In the genomic region with DNA sequence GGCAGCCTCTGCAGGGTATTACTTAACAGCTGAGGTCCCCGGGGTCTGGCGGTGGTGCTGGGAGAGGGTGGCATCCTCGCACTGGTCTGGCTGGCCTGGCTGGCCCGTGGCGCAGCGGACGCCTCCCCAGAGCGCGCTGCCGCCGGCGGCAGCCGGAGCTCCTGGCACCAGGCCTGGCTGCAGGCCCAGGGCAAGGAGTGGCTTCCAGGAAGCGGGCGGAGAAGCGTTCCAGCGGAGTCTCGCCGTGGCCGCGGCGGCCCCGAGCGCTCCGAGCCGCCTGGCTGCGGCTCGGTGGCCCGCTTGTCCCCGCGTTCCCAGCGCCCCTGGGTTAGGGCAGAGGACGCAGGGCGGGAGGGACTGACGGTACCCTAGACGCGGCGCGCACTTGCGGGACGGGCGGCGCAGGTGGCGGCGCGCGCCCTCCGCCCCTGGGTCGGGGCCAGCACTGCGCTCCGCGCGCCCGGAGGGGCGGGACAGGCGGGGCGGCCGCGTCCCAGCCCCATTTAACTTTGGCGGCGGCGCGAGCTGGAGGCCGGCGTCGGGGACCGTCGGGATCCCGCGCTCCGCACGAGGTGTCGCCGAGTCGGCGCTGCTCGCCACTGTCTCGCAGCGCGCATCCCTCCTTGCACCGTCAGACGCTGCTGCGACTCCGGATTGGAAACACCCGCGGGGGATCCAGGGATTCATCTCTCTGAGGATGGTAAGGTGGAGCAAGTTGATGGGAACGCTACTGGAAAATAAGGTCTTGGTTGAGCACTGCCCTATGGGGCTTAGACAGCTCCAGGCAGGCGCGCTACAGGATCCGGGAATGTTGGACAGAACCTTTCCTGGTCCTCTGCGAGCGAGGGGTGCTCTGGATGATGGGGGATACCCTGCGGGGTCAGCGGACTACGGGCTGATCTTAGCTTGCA, we compare ENCODE assay signal across 8 mouse cellular contexts. TPM values are rescaled to one million over a fixed set of nuclear protein-coding genes. Genes with fewer than 3 reads are reported as not detected.
A peak's percentile ranks its signal among the peaks of the same experiment; 100 is the strongest.
DNase-seq lines count a peak whose midpoint lies in the region; ATAC-seq and TF ChIP-seq lines count a peak whose summit lies in the region.

A gene (plus strand): TSS at position 484 of the 911 bp plus-strand sequence.

- peak within 1 kb of the TSS; percentile 87 for H3K4me2 ChIP-seq in forebrain, embryonic 15.5 days (replicated peaks)
- H3K4me2 ChIP-seq in midbrain, embryonic 15.5 days, result peak within 1 kb of the TSS; percentile 83

- no peaks in the 10 kb centered on the region for H3K27me3 ChIP-seq in C2C12 (ENCODE audit: control insufficient read depth, insufficient read depth, insufficient read length)
- peaks cover 24% of the 10 kb centered on the region for H3K27me3 ChIP-seq in forebrain, embryonic 15.5 days
- peaks cover 49% of the 10 kb centered on the region for H3K27me3 ChIP-seq in midbrain, embryonic 15.5 days (replicated peaks)

- H3ac ChIP-seq in C2C12 (ENCODE audit: control insufficient read depth, insufficient read length, low read depth), result peak within 1 kb of the TSS; percentile 43

- H3K79me3 ChIP-seq in C2C12 (ENCODE audit: low read depth), result peaks cover 2% of the 10 kb centered on the region

- peak; percentile 73 for ATAC-seq in forebrain, embryonic 15.5 days (replicated peaks)
- ATAC-seq in midbrain, embryonic 15.5 days (replicated peaks), result peak; percentile 65

- peak within 1 kb of the TSS; percentile 48 for H3K9ac ChIP-seq in forebrain, embryonic 15.5 days (replicated peaks)
- peak within 1 kb of the TSS; percentile 12; the same call in 1 of the 2 replicates for H3K9ac ChIP-seq in midbrain, embryonic 15.5 days

- no peak for TF ChIP-seq CTCF in C2C12 (IDR thresholded peaks at IDR 0.05; ENCODE audit: control insufficient read depth, insufficient read depth, insufficient read length)

- H3K9me3 ChIP-seq in forebrain, embryonic 15.5 days, result no peaks in the 10 kb centered on the region
- H3K9me3 ChIP-seq in midbrain, embryonic 15.5 days, result no peaks in the 10 kb centered on the region

- intact Hi-C loops in left cerebral cortex, postnatal 25 days (cut with DNase I), result loop anchor here (5.0 kb wide), 1 partner anchor 167 kb away; no protein-coding TSS in a partner anchor

- H3K4me3 ChIP-seq in C2C12 (ENCODE audit: insufficient read depth, poor library complexity, severe bottlenecking), result peak within 1 kb of the TSS; percentile 31
- peak within 1 kb of the TSS; percentile 57 for H3K4me3 ChIP-seq in forebrain, embryonic 15.5 days
- H3K4me3 ChIP-seq in midbrain, embryonic 15.5 days, result peak within 1 kb of the TSS; percentile 48

- peak; percentile 43 for DNase-seq in R1 (ENCODE audit: low read depth, low spot score)
- DNase-seq in heart, postnatal 4 days, result peak; percentile 72
- DNase-seq in layer of hippocampus, postnatal 25 days (ENCODE audit: extremely low spot score in 1 of 2, low spot score in 1 of 2), result peak; percentile 12 to 16
- DNase-seq in urinary bladder, postnatal 4 days (ENCODE audit: low spot score in 2 of 2), result peak; percentile 37 to 59
- no peak for DNase-seq in left cerebral cortex, postnatal 25 days (ENCODE audit: low spot score in 2 of 2)

- peaks cover 5% of the 10 kb centered on the region for H3K36me3 ChIP-seq in C2C12 (ENCODE audit: control insufficient read depth, insufficient read depth)
- no peaks in the 10 kb centered on the region for H3K36me3 ChIP-seq in forebrain, embryonic 15.5 days
- H3K36me3 ChIP-seq in midbrain, embryonic 15.5 days (replicated peaks), result no peaks in the 10 kb centered on the region

- no peak within 1 kb of the TSS for H3K27ac ChIP-seq in forebrain, embryonic 15.5 days (replicated peaks)
- no peak within 1 kb of the TSS for H3K27ac ChIP-seq in midbrain, embryonic 15.5 days

- peaks cover 28% of the 10 kb centered on the region for H3K4me1 ChIP-seq in forebrain, embryonic 15.5 days
- peaks cover 13% of the 10 kb centered on the region for H3K4me1 ChIP-seq in midbrain, embryonic 15.5 days

- WGBS in forebrain, embryonic 15.5 days, result under 1% methylated on average over 95 of the region's 95 CpGs
- under 1% methylated on average over 95 of the region's 95 CpGs for WGBS in midbrain, embryonic 15.5 days

- peaks cover 16% of the 10 kb centered on the region for H3K79me2 ChIP-seq in C2C12 (ENCODE audit: control insufficient read depth, insufficient read depth)

TF ChIP-seq in C2C12, 6 proteins besides CTCF, POLR2A, EP300 and RAD21:
- no peak for TF ChIP-seq MYOG (IDR thresholded peaks at IDR 0.05; ENCODE audit: control insufficient read depth, extremely low read depth, insufficient read length)
- no peak for TF ChIP-seq USF1 (IDR thresholded peaks at IDR 0.05; ENCODE audit: low read depth)

RNA-seq across cellular contexts. Expression of the gene that starts here (rescaled TPM):
- polyA plus RNA-seq in C2C12 (2012; fragmentation: generic; extraction: Trizol), result 5.1 TPM
- polyA plus RNA-seq in forebrain, embryonic 15.5 days (2015; fragmentation: Nextera tagmentation; extraction: Ambion mirVana), result 0.33 and 0.50 TPM in 2 replicates
- 10 to 100 TPM in 1 of 2 experiments, 1 to 10 TPM in 1; 7.0 to 12.6 TPM for total RNA-seq in heart, postnatal 4 days (2021)
- 1 to 10 TPM; 1.5 to 1.8 TPM for total RNA-seq in layer of hippocampus, postnatal 25 days (2021)
- 0.55 and 1.1 TPM in 2 replicates for polyA plus RNA-seq in midbrain, embryonic 15.5 days (2015; fragmentation: Nextera tagmentation; extraction: Ambion mirVana)
- 1 to 10 TPM; 2.0 to 2.6 TPM for total RNA-seq in left cerebral cortex, postnatal 25 days (2021)

Comparison
In these comparisons a context has a peak if more than half of its experiments do, and no peak if none do; other contexts are left out.
1. Peak in ATAC-seq, H3K4me3 ChIP-seq, H3K9ac ChIP-seq and H3K4me2 ChIP-seq in forebrain, embryonic 15.5 days; RNA of the gene not detected or under 1 TPM.
2. DNase-seq: peak in R1 (single experiment), heart, postnatal 4 days (single experiment), layer of hippocampus, postnatal 25 days (2 of 2) and urinary bladder, postnatal 4 days (2 of 2); none in left cerebral cortex, postnatal 25 days (0 of 2).
3. Peak in every context shown above with its lines, with median percentiles within 50 percentile points of each other: H3K4me3 ChIP-seq.